In genomic region chr14:48664001-48664810, GRCm38 (mm10) we compare ENCODE assay signal across 9 mouse cellular contexts. TPM values are rescaled to one million over a fixed set of nuclear protein-coding genes. Genes with fewer than 3 reads are reported as not detected.
DNase-seq lines count a peak whose midpoint lies in the region; ATAC-seq and TF ChIP-seq lines count a peak whose summit lies in the region.
"Had no signal": no experiment of that assay in that cellular context is flagged by ENCODE, and none has a peak within 500 bp of the region (broad histone marks: within the 10 kb centered on the region; RNA-seq: fewer than 3 reads in every experiment).

No protein-coding gene starts in this region.

- H3K36me3 ChIP-seq in megakaryocyte, embryonic 14.5 days (replicated peaks; ENCODE audit: low read length), result no peaks in the 10 kb centered on the region
- H3K36me3 ChIP-seq in embryonic facial prominence, embryonic 13.5 days, result no peaks in the 10 kb centered on the region
- no peaks in the 10 kb centered on the region for H3K36me3 ChIP-seq in hindbrain, embryonic 11.5 days (ENCODE audit: control insufficient read depth, insufficient read depth, low read length)
- no peaks in the 10 kb centered on the region for H3K36me3 ChIP-seq in midbrain, postnatal 0 days (ENCODE audit: insufficient read depth, low read length)
- H3K36me3 ChIP-seq: limb, embryonic 15.5 days had no signal

- H3K9me3 ChIP-seq in megakaryocyte, embryonic 14.5 days, result peaks cover 11% of the 10 kb centered on the region; the same call in 1 of the 2 replicates
- no peaks in the 10 kb centered on the region for H3K9me3 ChIP-seq in embryonic facial prominence, embryonic 13.5 days
- H3K9me3 ChIP-seq in hindbrain, embryonic 11.5 days (ENCODE audit: control insufficient read depth, low read length), result no peaks in the 10 kb centered on the region
- H3K9me3 ChIP-seq in midbrain, postnatal 0 days (ENCODE audit: low read length), result no peaks in the 10 kb centered on the region
- H3K9me3 ChIP-seq: limb, embryonic 15.5 days had no signal

- DNase-seq in hindbrain, embryonic 11.5 days (ENCODE audit: low spot score), result no peak
- DNase-seq in midbrain, postnatal 0 days (ENCODE audit: low spot score), result no peak
- DNase-seq in layer of hippocampus, adult 18-20 months (ENCODE audit: low spot score in 2 of 2), result no peak
- DNase-seq in gastrocnemius, postnatal 36 days, result no peak
- DNase-seq: gastrocnemius, postnatal 14 days had no signal

- peak overlapping the region; percentile 37 for H3K4me2 ChIP-seq in embryonic facial prominence, embryonic 13.5 days
- H3K4me2 ChIP-seq in hindbrain, embryonic 11.5 days (replicated peaks; ENCODE audit: low read depth, low read length), result no peak overlapping the region; the same call in 1 of the 2 replicates
- H3K4me2 ChIP-seq in midbrain, postnatal 0 days (ENCODE audit: low read depth, low read length, poor library complexity, severe bottlenecking), result peak overlapping the region; percentile 51
- H3K4me2 ChIP-seq: limb, embryonic 15.5 days had no signal

- no peak for TF ChIP-seq CTCF in midbrain, postnatal 0 days (IDR thresholded peaks at IDR 0.05)

- 2% methylated on average over 14 of the region's 14 CpGs for WGBS in embryonic facial prominence, embryonic 13.5 days
- 2% methylated on average over 14 of the region's 14 CpGs for WGBS in hindbrain, embryonic 11.5 days
- 16% methylated on average over 14 of the region's 14 CpGs for WGBS in midbrain, postnatal 0 days

- peak overlapping the region; percentile 80 for H3K4me3 ChIP-seq in megakaryocyte, embryonic 14.5 days (replicated peaks)
- H3K4me3 ChIP-seq in embryonic facial prominence, embryonic 13.5 days, result peak overlapping the region; percentile 31
- peak overlapping the region; percentile 12; the same call in 1 of the 2 replicates for H3K4me3 ChIP-seq in hindbrain, embryonic 11.5 days (ENCODE audit: low read depth, low read length)
- peak overlapping the region; percentile 43 for H3K4me3 ChIP-seq in midbrain, postnatal 0 days (ENCODE audit: low read depth, low read length)
- H3K4me3 ChIP-seq: limb, embryonic 15.5 days had no signal

- intact Hi-C loops in gastrocnemius, postnatal 36 days (cut with DNase I), result no loop called here

- ATAC-seq in megakaryocyte, adult 5-6 weeks (ENCODE audit: poor library complexity, severe bottlenecking), result no peak
- no peak for ATAC-seq in embryonic facial prominence, embryonic 13.5 days (ENCODE audit: insufficient number of reproducible peaks, insufficient read depth, low FRiP score, low TSS enrichment, low read depth)
- ATAC-seq in hindbrain, embryonic 11.5 days (ENCODE audit: low FRiP score), result no peak
- no peak for ATAC-seq in midbrain, postnatal 0 days (ENCODE audit: low FRiP score)

- H3K4me1 ChIP-seq in megakaryocyte, embryonic 14.5 days, result peaks cover 26% of the 10 kb centered on the region
- H3K4me1 ChIP-seq in embryonic facial prominence, embryonic 13.5 days, result peaks cover 10% of the 10 kb centered on the region; the same call in 1 of the 2 replicates
- peaks cover 4% of the 10 kb centered on the region; the same call in 1 of the 2 replicates for H3K4me1 ChIP-seq in hindbrain, embryonic 11.5 days (replicated peaks; ENCODE audit: control insufficient read depth, insufficient read depth, low read length)
- H3K4me1 ChIP-seq in midbrain, postnatal 0 days (ENCODE audit: insufficient read depth, low read length), result no peaks in the 10 kb centered on the region

- H3K27ac ChIP-seq in embryonic facial prominence, embryonic 13.5 days, result no peak overlapping the region
- H3K27ac ChIP-seq in hindbrain, embryonic 11.5 days (ENCODE audit: low read depth, low read length), result no peak overlapping the region
- peak overlapping the region; percentile 82 for H3K27ac ChIP-seq in midbrain, postnatal 0 days (ENCODE audit: low read depth, low read length)
- H3K27ac ChIP-seq: limb, embryonic 15.5 days had no signal

- peaks cover 90% of the 10 kb centered on the region for H3K27me3 ChIP-seq in megakaryocyte, embryonic 14.5 days (replicated peaks)
- peaks cover 94% of the 10 kb centered on the region for H3K27me3 ChIP-seq in embryonic facial prominence, embryonic 13.5 days
- peaks cover 83% of the 10 kb centered on the region for H3K27me3 ChIP-seq in hindbrain, embryonic 11.5 days (ENCODE audit: control insufficient read depth, insufficient read depth, low read length)
- H3K27me3 ChIP-seq in midbrain, postnatal 0 days (ENCODE audit: insufficient read depth, low read length), result peaks cover 12% of the 10 kb centered on the region

- H3K9ac ChIP-seq in embryonic facial prominence, embryonic 13.5 days, result no peak overlapping the region
- no peak overlapping the region for H3K9ac ChIP-seq in hindbrain, embryonic 11.5 days (ENCODE audit: low read depth, low read length)
- H3K9ac ChIP-seq in midbrain, postnatal 0 days (replicated peaks; ENCODE audit: low read length, poor library complexity, severe bottlenecking), result peak overlapping the region; percentile 66
- H3K9ac ChIP-seq: limb, embryonic 15.5 days had no signal

RNA-seq across cellular contexts. Expression of gene Otx2, which starts 9.4 kb away (rescaled TPM):
- polyA plus RNA-seq in megakaryocyte, embryonic 14.5 days (2012; ENCODE audit: insufficient read depth, low replicate concordance), result not detected in 2 replicates
- not detected in 2 replicates for total RNA-seq in megakaryocyte, adult 5-6 weeks (2015)
- total RNA-seq in megakaryocyte, adult 5-6 weeks (2017), result not detected in 2 replicates
- 8.6 and 13.1 TPM in 2 replicates for polyA plus RNA-seq in embryonic facial prominence, embryonic 13.5 days (2015; fragmentation: Nextera tagmentation; extraction: Ambion mirVana)
- polyA plus RNA-seq in hindbrain, embryonic 11.5 days (2014; fragmentation: Nextera tagmentation; extraction: Ambion mirVana), result 13.9 TPM in 2 replicates
- total RNA-seq in midbrain, postnatal 0 days (2014; rRNA removed), result 90.3 and 93.2 TPM in 2 replicates
- polyA plus RNA-seq in midbrain, postnatal 0 days (2015; fragmentation: Nextera tagmentation; extraction: Ambion mirVana), result 61.2 and 62.0 TPM in 2 replicates
- total RNA-seq in layer of hippocampus, adult 18-20 months (2021), result 1 to 10 TPM in 1 of 2 experiments, under 1 TPM in 1; 0.68 to 2.0 TPM
- not detected for total RNA-seq in gastrocnemius, postnatal 36 days (2021)
- total RNA-seq: gastrocnemius, postnatal 14 days had no signal
- polyA plus RNA-seq: limb, embryonic 15.5 days had no signal

Comparison
In these comparisons a context has a peak if more than half of its experiments do, and no peak if none do; other contexts are left out.
1. H3K4me3 ChIP-seq: peak in every context shown above with its lines; median percentile 80 in megakaryocyte, embryonic 14.5 days; 43 in midbrain, postnatal 0 days; 31 in embryonic facial prominence, embryonic 13.5 days; 12 in hindbrain, embryonic 11.5 days.
2. RNA of gene Otx2, which starts 9.4 kb away (total RNA-seq): 90.3 to 93.2 TPM in midbrain, postnatal 0 days; 0.68 to 2.0 TPM in layer of hippocampus, adult 18-20 months, not detected in megakaryocyte, adult 5-6 weeks and not detected in gastrocnemius, postnatal 36 days; every median in the first group is over 10 times any median in the second.